Mouse (Mus musculus): ENCODE measurements around the gene Fads1.

The Fads1 gene

GRCm38 (mm10) chr19:10244183-10244582 is 61.5 kb downstream of the Fads1 start:
- in situ Hi-C loops (cut with MboI, MseI): no loop called here
